Mouse (Mus musculus) left cerebral cortex, postnatal 36 days (tissue): ENCODE measurements at regions not wholly inside any gene's neighbourhood (a gene's known extent, or its start where the extent isn't known, plus 50 kb on each side); places are given as distances from the start of the nearest gene placed in this dataset.
"Not testable (repeated sequence)": the region's sequence is repeated elsewhere in the genome, so short reads cannot be mapped to it uniquely, and the experiment has no call there.

Experiments
- DNase-seq, 2 experiments: peaks; one replicate each; pipeline ENCODE4 v3.0.0; 2021 to 2022; ENCODE audit warnings: low spot score in 2 of 2, mixed read lengths in 1 of 2
- intact Hi-C: fragments of 180-260 bp; cut with DNase I; formaldehyde crosslinking; loops from one replicate; pipeline ENCODE4 v1.15.1; 2025

DNA sequence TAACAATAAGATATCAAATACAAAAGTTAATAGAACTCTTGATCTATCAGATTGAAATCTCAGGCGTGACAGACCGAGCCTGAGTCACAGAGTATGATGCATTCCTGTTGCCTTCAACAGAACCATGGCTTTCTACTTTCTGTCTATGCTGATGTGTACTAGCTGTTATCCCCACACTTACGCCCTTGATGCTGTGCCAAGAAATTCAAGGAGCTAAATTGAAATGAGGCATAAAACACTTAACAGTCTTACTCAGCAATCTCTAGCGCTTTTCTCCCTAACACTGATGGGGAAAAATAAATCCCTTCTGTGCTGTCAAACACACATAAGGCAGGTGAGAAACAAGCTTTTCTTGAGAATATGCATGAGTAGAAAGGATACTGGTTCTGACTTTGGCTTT, 222.5 kb downstream of the AI429214 start:
- intact Hi-C loops: no loop called here
- DNase-seq: peak in 1 of 2 experiments; percentile 6

DNA sequence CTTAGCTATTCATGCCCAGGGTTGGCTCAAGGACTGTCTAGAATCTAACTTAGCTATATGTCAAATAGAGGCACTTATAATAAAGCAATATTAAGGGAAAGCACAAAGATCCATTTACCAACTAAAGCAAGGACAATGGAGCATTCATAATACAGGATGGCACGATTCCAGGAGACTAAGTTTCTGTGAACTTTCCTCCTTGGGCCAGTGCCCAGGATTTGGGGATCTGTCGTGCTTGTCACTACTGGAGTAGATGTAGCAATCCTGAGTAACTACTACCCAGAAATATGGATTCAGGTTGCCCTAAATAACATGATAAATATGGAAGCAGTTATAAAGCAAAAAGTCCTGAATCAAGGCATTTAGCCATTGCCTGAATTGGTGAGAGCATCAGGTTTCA, 233.7 kb downstream of the AI429214 start:
- intact Hi-C loops: no loop called here
- DNase-seq: no peak

DNA sequence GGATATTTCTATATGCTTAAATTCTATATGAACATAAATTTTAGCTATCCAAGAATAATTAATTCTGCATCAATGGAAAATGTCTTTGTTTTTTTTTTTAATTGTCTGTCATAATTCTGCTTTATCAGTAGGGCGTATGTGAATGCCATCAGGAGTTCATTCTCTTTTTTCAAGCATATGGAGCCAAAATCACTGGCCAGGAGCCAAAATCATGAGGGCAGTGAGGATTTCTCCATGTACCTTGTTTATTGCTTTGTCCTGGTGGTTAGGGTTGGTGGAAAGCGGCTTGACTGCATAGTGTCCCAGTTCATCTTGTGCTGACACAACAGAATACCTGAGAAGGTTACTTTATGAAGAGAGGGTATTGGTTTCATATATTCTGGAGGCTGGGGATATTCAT, 243.9 kb downstream of the AI429214 start:
- DNase-seq: no peak
- intact Hi-C loops: no loop called here

DNA sequence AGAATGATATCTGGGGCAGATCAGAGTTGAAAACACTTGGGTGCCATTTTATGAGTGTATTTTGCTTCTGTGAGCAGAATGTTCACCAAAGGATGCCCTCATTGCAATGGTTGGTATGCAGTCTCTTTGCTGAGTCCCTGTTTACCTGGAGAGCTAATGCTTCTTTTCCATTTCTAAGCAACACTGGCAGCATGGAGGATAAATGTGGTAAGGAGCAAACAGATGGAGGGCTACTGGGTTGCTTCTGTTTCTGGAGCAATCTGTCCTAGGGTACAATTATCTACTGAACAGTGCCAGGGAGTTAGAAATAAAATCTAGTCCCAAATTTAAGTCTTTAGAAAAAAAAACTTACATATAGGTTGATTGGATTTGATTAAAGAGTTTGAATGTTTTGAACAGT, 245.9 kb downstream of the AI429214 start:
- DNase-seq: no peak
- intact Hi-C loops: no loop called here

DNA sequence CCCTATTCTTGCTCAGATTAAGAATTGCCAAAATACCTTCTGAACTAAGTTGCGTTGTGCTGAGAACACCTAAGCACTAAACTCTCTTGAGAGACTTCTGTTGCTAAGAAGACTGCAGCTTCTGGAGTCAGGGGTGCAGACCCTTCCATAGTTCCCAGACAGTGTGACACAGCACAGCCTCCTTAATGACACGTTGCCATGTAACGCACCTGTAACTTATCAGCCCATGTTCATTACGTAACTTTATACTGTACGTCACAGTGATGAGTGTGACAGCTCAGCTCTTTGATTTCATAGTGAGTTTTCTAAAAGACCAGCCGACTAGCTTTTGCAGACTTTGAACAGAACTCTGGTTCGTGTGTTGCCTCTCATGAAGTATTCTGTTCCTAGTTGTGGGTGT, 257.8 kb downstream of the AI429214 start:
- DNase-seq, intact Hi-C loops: not testable (repeated sequence)

DNA sequence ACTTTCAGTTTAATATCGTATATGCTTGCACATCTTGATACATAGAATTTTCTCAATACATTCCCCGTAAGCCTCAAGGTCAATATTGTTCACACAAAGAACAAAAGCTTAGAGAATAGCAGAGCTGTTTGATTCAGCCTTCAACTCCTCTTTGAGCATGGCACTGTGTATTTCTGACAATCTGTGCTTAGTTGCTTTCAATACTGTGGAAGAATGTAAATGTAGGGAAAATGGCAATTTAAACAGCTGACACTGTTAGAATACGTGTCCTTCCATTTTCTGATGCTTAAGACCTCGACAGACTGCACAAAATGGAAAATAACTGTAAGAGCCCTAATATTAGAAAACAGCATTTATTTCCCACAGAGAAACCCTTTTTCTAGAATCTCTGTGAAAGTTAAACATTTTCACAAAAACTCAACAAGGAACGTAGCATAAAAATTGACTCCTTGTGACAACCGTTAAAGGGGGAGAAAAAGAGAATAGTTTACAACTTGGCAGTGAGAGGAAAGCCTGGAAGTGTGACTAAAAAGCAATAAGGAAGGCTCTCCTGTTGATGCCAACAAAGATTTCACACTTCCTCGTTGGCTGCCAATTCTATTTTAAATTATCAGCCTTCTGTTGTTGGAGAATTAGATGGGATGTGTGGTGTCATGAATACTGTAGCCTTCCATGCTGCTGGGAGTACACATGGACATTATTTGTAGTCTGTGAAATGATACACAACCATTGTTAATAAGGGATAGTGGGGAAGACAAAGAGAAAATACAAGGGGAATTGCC, 297.9 kb downstream of the AI429214 start:
- no peak for DNase-seq
- intact Hi-C loops: no loop called here
